Mouse (Mus musculus): ENCODE measurements around the gene Dicer1. TPM values are rescaled to one million over a fixed set of nuclear protein-coding genes. Genes with fewer than 3 reads are reported as not detected.
A peak's percentile ranks its signal among the peaks of the same experiment; 100 is the strongest.

Dicer1 gene
- polyA plus RNA-seq, 1 experiment from 2014 or later: 52.0 TPM

- H3K4me2 ChIP-seq: no peak overlapping the region
- 0 out of 2 replicates have a peak, but pooled peaks have one; percentile 6 for ATAC-seq
- WGBS: 68% methylated on average over 13 of the region's 13 CpGs
- no peak overlapping the region for H3K9ac ChIP-seq
- no peak overlapping the region for H3K27ac ChIP-seq
- peaks cover 2% of the 10 kb centered on the region; the same call in 1 of the 2 replicates for H3K27me3 ChIP-seq
- H3K36me3 ChIP-seq (ENCODE audit: poor library complexity, severe bottlenecking): no peaks in the 10 kb centered on the region
- H3K4me3 ChIP-seq: no peak overlapping the region
- peaks cover 11% of the 10 kb centered on the region for H3K4me1 ChIP-seq
- H3K9me3 ChIP-seq (replicated peaks): no peaks in the 10 kb centered on the region
These were observed 75.0 kb downstream of the Dicer1 start for GRCm38 (mm10) chr12:104676535-104677370.

DNA sequence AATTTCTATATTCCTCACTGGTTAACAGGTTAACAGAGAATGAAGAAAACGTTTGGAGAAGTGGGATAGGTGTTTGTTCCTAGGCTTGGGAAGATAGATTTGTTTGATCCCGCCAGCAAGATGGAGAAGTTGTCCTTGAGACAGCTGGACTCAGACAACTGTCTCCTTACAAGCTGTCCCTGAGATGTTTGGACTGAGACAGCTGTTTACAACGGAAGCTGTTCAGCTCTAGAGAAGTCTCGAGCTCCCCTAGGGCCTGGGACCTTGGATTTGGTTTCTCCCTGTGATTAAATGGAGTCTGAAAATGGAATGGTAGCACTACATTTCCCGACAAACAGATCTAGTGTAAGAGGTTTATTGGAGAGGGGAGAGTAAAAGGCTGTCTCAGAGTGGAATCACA, 78.8 kb downstream of the Dicer1 start:
- Histone ChIP-seq H3K27me3 (peaks cover under 1% of the 10 kb centered on the region; the same call in 1 of the 2 replicates), H3K27ac (no peak overlapping the region), H3K9me3 (replicated peaks) (no peaks in the 10 kb centered on the region), H3K36me3 (ENCODE audit: poor library complexity, severe bottlenecking) (no peaks in the 10 kb centered on the region), H3K4me3 (no peak overlapping the region), H3K9ac (no peak overlapping the region), H3K4me1 (no peaks in the 10 kb centered on the region), H3K4me2 (no peak overlapping the region)
- no peak for ATAC-seq
- WGBS: 74% methylated on average over 5 of the region's 5 CpGs

DNA sequence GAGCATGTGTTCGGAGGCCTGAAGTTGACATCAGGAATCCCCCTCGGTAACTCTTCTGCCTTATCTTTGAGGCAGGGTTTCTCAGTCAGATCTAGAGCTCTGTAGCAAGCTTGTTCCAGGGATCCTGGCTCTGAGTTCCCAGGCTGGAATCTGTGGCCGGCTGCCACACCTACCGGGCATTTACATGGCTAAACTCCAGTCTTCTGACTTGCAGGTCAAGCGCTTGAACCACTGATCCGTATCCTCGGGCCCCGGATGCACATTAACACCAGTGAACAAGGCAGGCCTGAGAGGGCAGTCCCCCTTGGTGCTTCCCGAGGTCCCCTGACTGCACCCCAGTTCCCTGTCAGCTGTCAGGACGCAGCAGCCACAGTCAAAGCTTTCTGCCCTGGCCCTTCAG, 79.3 kb downstream of the Dicer1 start:
- H3K27me3 ChIP-seq: no peaks in the 10 kb centered on the region
- H3K36me3 ChIP-seq (ENCODE audit: poor library complexity, severe bottlenecking): no peaks in the 10 kb centered on the region
- H3K4me3 ChIP-seq: no peak overlapping the region
- H3K4me2 ChIP-seq: no peak overlapping the region
- no peaks in the 10 kb centered on the region for H3K9me3 ChIP-seq (replicated peaks)
- WGBS: 73% methylated on average over 10 of the region's 10 CpGs
- no peak for ATAC-seq
- no peaks in the 10 kb centered on the region for H3K4me1 ChIP-seq
- H3K27ac ChIP-seq: no peak overlapping the region
- no peak overlapping the region for H3K9ac ChIP-seq

GRCm38 (mm10) chr12:104667846-104668245, 83.9 kb downstream of the Dicer1 start:
- H3K9me3 ChIP-seq (replicated peaks): no peaks in the 10 kb centered on the region
- no peak overlapping the region for H3K4me3 ChIP-seq
- no peaks in the 10 kb centered on the region for H3K4me1 ChIP-seq
- ATAC-seq: no peak
- no peak overlapping the region for H3K27ac ChIP-seq
- WGBS: 82% methylated on average over 7 of the region's 7 CpGs
- H3K36me3 ChIP-seq (ENCODE audit: poor library complexity, severe bottlenecking): no peaks in the 10 kb centered on the region
- no peak overlapping the region for H3K9ac ChIP-seq
- no peak overlapping the region for H3K4me2 ChIP-seq
- H3K27me3 ChIP-seq: no peaks in the 10 kb centered on the region

GRCm38 (mm10) chr12:104665951-104666350, 85.8 kb downstream of the Dicer1 start:
- no peak for ATAC-seq
- H3K9me3 ChIP-seq (replicated peaks): no peaks in the 10 kb centered on the region
- no peak overlapping the region for H3K4me2 ChIP-seq
- no peaks in the 10 kb centered on the region for H3K27me3 ChIP-seq
- H3K36me3 ChIP-seq (ENCODE audit: poor library complexity, severe bottlenecking): no peaks in the 10 kb centered on the region
- H3K27ac ChIP-seq: no peak overlapping the region
- H3K9ac ChIP-seq: no peak overlapping the region
- H3K4me1 ChIP-seq: no peaks in the 10 kb centered on the region
- 90% methylated on average over 6 of the region's 6 CpGs for WGBS
- H3K4me3 ChIP-seq: no peak overlapping the region

DNA sequence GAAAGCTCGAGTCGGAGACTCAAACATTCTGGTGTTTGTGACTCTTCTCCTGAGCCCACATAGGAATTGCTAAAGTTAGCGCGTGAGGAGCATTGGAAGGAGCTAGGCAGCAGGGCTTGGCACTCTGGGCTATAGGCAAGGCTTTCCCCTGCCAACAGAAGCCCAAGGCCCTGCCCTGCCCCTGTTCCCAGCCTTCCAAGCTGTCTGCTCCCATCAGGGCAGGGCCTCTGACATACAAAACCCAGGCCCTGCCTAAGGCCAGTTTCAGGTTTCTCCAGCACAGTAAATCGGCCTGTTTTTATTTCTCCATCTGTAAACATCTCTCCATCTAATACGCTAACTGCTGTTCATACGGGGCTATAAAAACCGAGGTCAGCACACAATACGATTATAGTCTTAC, 86.2 kb downstream of the Dicer1 start:
- ATAC-seq: no peak
- H3K27ac ChIP-seq: no peak overlapping the region
- H3K4me1 ChIP-seq: no peaks in the 10 kb centered on the region
- H3K4me2 ChIP-seq: no peak overlapping the region
- H3K9me3 ChIP-seq (replicated peaks): no peaks in the 10 kb centered on the region
- WGBS: 90% methylated on average over 9 of the region's 9 CpGs
- H3K9ac ChIP-seq: no peak overlapping the region
- H3K4me3 ChIP-seq: no peak overlapping the region
- no peaks in the 10 kb centered on the region for H3K27me3 ChIP-seq
- H3K36me3 ChIP-seq (ENCODE audit: poor library complexity, severe bottlenecking): no peaks in the 10 kb centered on the region

GRCm38 (mm10) chr12:104656146-104656545, 95.6 kb downstream of the Dicer1 start:
- no peak overlapping the region for H3K27ac ChIP-seq
- no peak overlapping the region for H3K9ac ChIP-seq
- peaks cover 7% of the 10 kb centered on the region; the same call in 1 of the 2 replicates for H3K9me3 ChIP-seq (replicated peaks)
- no peaks in the 10 kb centered on the region for H3K36me3 ChIP-seq (ENCODE audit: poor library complexity, severe bottlenecking)
- no peak overlapping the region for H3K4me2 ChIP-seq
- 97% methylated on average over 2 of the region's 2 CpGs for WGBS
- no peak for ATAC-seq
- no peak overlapping the region for H3K4me3 ChIP-seq
- no peaks in the 10 kb centered on the region for H3K4me1 ChIP-seq
- H3K27me3 ChIP-seq: no peaks in the 10 kb centered on the region

DNA sequence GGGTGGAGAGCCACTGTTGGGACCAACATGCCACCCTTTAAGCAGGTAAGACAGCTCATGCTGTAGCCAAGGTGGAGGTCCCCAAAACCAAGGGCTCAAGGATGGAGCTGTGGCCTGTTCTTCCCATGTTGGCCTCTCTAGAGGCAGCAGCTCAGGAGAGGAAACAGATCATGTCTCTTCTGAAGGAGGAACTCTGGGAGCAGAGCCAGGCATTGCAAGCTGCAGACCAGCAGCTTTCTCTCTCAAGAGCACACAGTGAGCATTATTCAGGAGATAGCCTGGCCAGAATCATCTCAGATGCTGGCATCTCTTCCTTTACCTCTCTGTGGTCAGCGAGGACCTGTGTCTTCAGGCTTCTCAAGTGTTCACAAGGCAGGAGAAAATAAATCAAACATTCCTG, 96.7 kb downstream of the Dicer1 start:
- Histone ChIP-seq H3K36me3 (ENCODE audit: poor library complexity, severe bottlenecking) (no peaks in the 10 kb centered on the region), H3K27ac (no peak overlapping the region), H3K4me3 (no peak overlapping the region), H3K27me3 (no peaks in the 10 kb centered on the region), H3K9ac (no peak overlapping the region), H3K4me2 (no peak overlapping the region), H3K4me1 (peaks cover 6% of the 10 kb centered on the region), H3K9me3 (replicated peaks) (peaks cover 7% of the 10 kb centered on the region; the same call in 1 of the 2 replicates)
- WGBS: 91% methylated on average over 1 of the region's 1 CpGs
- ATAC-seq: no peak

GRCm38 (mm10) chr12:104652021-104652420, 99.7 kb downstream of the Dicer1 start:
- H3K9me3 ChIP-seq (replicated peaks): peaks cover 7% of the 10 kb centered on the region; the same call in 1 of the 2 replicates
- H3K27me3 ChIP-seq: no peaks in the 10 kb centered on the region
- H3K4me2 ChIP-seq: no peak overlapping the region
- peaks cover 6% of the 10 kb centered on the region for H3K4me1 ChIP-seq
- WGBS: 61% methylated on average over 6 of the region's 6 CpGs
- no peaks in the 10 kb centered on the region for H3K36me3 ChIP-seq (ENCODE audit: poor library complexity, severe bottlenecking)
- no peak overlapping the region for H3K4me3 ChIP-seq
- no peak for ATAC-seq
- no peak overlapping the region for H3K9ac ChIP-seq
- H3K27ac ChIP-seq: no peak overlapping the region

DNA sequence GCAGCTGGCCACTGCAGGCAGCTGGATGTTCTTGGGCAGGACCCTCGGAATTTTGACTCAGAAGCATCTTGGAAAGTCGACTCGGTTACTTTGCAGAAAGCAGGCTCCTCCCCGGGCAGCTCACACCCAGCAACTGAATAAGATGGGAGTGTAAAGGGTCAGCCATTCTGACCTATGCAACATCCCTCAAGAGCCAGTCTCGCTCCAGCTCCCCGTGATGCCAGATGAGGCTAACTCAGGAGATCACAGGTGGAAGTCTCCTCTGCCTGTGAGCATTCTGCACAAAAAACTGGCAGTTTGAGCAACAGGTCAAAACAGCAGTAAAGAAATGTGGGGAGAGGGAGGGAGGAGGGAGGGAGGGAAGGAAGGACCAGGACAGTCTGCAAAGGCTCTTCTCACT, 100.5 kb downstream of the Dicer1 start:
- Histone ChIP-seq H3K27me3 (no peaks in the 10 kb centered on the region), H3K9ac (no peak overlapping the region), H3K27ac (no peak overlapping the region), H3K9me3 (replicated peaks) (peaks cover 3% of the 10 kb centered on the region; the same call in 1 of the 2 replicates), H3K4me1 (peaks cover 6% of the 10 kb centered on the region), H3K4me2 (no peak overlapping the region), H3K36me3 (ENCODE audit: poor library complexity, severe bottlenecking) (no peaks in the 10 kb centered on the region), H3K4me3 (no peak overlapping the region)
- ATAC-seq: no peak
- WGBS: 44% methylated on average over 6 of the region's 6 CpGs

GRCm38 (mm10) chr12:104650510-104651260, 101.1 kb downstream of the Dicer1 start:
- Histone ChIP-seq H3K36me3 (ENCODE audit: poor library complexity, severe bottlenecking) (no peaks in the 10 kb centered on the region), H3K9me3 (replicated peaks) (no peaks in the 10 kb centered on the region), H3K9ac (no peak overlapping the region), H3K4me2 (no peak overlapping the region), H3K4me1 (peaks cover 6% of the 10 kb centered on the region), H3K27ac (no peak overlapping the region), H3K27me3 (no peaks in the 10 kb centered on the region), H3K4me3 (no peak overlapping the region)
- no peak for ATAC-seq
- WGBS: 54% methylated on average over 14 of the region's 14 CpGs

GRCm38 (mm10) chr12:104648366-104648765, 103.4 kb downstream of the Dicer1 start:
- Histone ChIP-seq H3K9me3 (replicated peaks) (no peaks in the 10 kb centered on the region), H3K4me2 (no peak overlapping the region), H3K4me3 (no peak overlapping the region), H3K36me3 (ENCODE audit: poor library complexity, severe bottlenecking) (no peaks in the 10 kb centered on the region), H3K27ac (no peak overlapping the region), H3K4me1 (peaks cover 6% of the 10 kb centered on the region), H3K9ac (no peak overlapping the region), H3K27me3 (peaks cover 3% of the 10 kb centered on the region; the same call in 1 of the 2 replicates)
- ATAC-seq: no peak
- WGBS: 93% methylated on average over 6 of the region's 6 CpGs
